Mouse (Mus musculus) midbrain, embryonic 12.5 days (tissue): Measurements from ENCODE around the gene Dlx2. TPM values are rescaled to one million over a fixed set of nuclear protein-coding genes. Genes with fewer than 3 reads are reported as not detected.

Source experiments
- ATAC-seq: fragments of 200-750 bp; cut with Nextera tagmentation; 2 replicates; pipeline ENCODE4 v1.8.0; 2017; ENCODE audit warnings: low read depth, moderate TSS enrichment, moderate library complexity; ENCODE audit not compliant: low FRiP score
- H3K27ac ChIP-seq: fragments of 300-500 bp; sonication (generic); replicated peaks from 2 replicates; pipeline ENCODE4 v1.5.1; 2016; ENCODE audit warnings: mild to moderate bottlenecking
- H3K27me3 ChIP-seq: fragments of 300-500 bp; sonication (generic); 2 replicates; pipeline ENCODE4 v1.6.1; 2016; ENCODE audit warnings: mild to moderate bottlenecking
- H3K36me3 ChIP-seq: fragments of 300-500 bp; sonication (generic); 2 replicates; pipeline ENCODE4 v1.6.1; 2016
- H3K4me1 ChIP-seq: fragments of 300-500 bp; sonication (generic); 2 replicates; pipeline ENCODE4 v1.6.1; 2016
- H3K4me2 ChIP-seq: fragments of 300-500 bp; sonication (generic); replicated peaks from 2 replicates; pipeline ENCODE4 v1.6.1; 2016; ENCODE audit warnings: mild to moderate bottlenecking, moderate library complexity
- H3K4me3 ChIP-seq: fragments of 300-500 bp; sonication (generic); 2 replicates; pipeline ENCODE4 v1.5.1; 2016; ENCODE audit warnings: mild to moderate bottlenecking
- H3K9ac ChIP-seq: fragments of 300-500 bp; sonication (generic); replicated peaks from 2 replicates; pipeline ENCODE4 v1.6.1; 2016; ENCODE audit warnings: mild to moderate bottlenecking, moderate library complexity
- H3K9me3 ChIP-seq: fragments of 300-500 bp; sonication (generic); 2 replicates; pipeline ENCODE4 v1.6.1; 2016; ENCODE audit warnings: mild to moderate bottlenecking
- WGBS: fragments of 180-500 bp; shearing (Covaris S2); methylation state at CpG from one replicate; pipeline ENCODE4 v1.1.7; 2016; 5-methylcytosine and 5-hydroxymethylcytosine counted together
- polyA plus RNA-seq: library from polyadenylated mRNA; unstranded; fragments of >200 nt; fragmentation: Nextera tagmentation; extraction: Ambion mirVana; gene quantifications from 2 replicates; pipeline ENCODE4 v1.2.1, GENCODE M21; 2016

The Dlx2 gene
- polyA plus RNA-seq, 1 experiment from 2014 or later, result 15.8 TPM

GRCm38 (mm10) chr2:71534242-71535052 lies 12.1 kb downstream of the Dlx2 start:
- WGBS, result 1% methylated on average over 20 of the region's 20 CpGs
- H3K9me3 ChIP-seq, result no peaks in the 10 kb centered on the region
- peaks cover 24% of the 10 kb centered on the region for H3K4me1 ChIP-seq
- H3K27me3 ChIP-seq, result peaks cover 94% of the 10 kb centered on the region
- no peak overlapping the region for H3K9ac ChIP-seq
- no peak overlapping the region for H3K4me2 ChIP-seq
- ATAC-seq, result no peak
- H3K4me3 ChIP-seq, result peak overlapping the region; percentile 12; the same call in 1 of the 2 replicates
- no peak overlapping the region; the same call in 1 of the 2 replicates for H3K27ac ChIP-seq
- no peaks in the 10 kb centered on the region for H3K36me3 ChIP-seq

- Histone ChIP-seq H3K4me1 (peaks cover 28% of the 10 kb centered on the region), H3K4me2 (no peak overlapping the region), H3K9ac (no peak overlapping the region), H3K27me3 (peaks cover 94% of the 10 kb centered on the region), H3K9me3 (no peaks in the 10 kb centered on the region), H3K4me3 (peak overlapping the region; percentile 46; the same call in 1 of the 2 replicates), H3K27ac (no peak overlapping the region), H3K36me3 (no peaks in the 10 kb centered on the region)
- ATAC-seq, result no peak
- WGBS, result 14% methylated on average over 5 of the region's 5 CpGs
Observed at GRCm38 (mm10) chr2:71533094-71533493, 13.5 kb downstream of the Dlx2 start.

GRCm38 (mm10) chr2:71531990-71532970 lies 14.3 kb downstream of the Dlx2 start:
- 1% methylated on average over 43 of the region's 43 CpGs for WGBS
- H3K4me1 ChIP-seq, result peaks cover 28% of the 10 kb centered on the region
- H3K4me2 ChIP-seq, result peak overlapping the region; percentile 11; the same call in 1 of the 2 replicates
- 0 out of 2 replicates have a peak overlapping the region, but pooled peaks have one; percentile 31 for H3K9ac ChIP-seq
- H3K36me3 ChIP-seq, result no peaks in the 10 kb centered on the region
- no peak for ATAC-seq
- H3K27me3 ChIP-seq, result peaks cover 96% of the 10 kb centered on the region
- H3K9me3 ChIP-seq, result no peaks in the 10 kb centered on the region
- H3K27ac ChIP-seq, result 0 out of 2 replicates have a peak overlapping the region, but pooled peaks have one; percentile 39
- peak overlapping the region; percentile 46; the same call in 1 of the 2 replicates for H3K4me3 ChIP-seq

- Histone ChIP-seq H3K4me3 (peak overlapping the region; percentile 46), H3K27ac (peak overlapping the region; percentile 39; the same call in 1 of the 2 replicates), H3K4me2 (peak overlapping the region; percentile 2; the same call in 1 of the 2 replicates), H3K9me3 (no peaks in the 10 kb centered on the region), H3K36me3 (no peaks in the 10 kb centered on the region), H3K4me1 (peaks cover 28% of the 10 kb centered on the region), H3K27me3 (peaks cover 96% of the 10 kb centered on the region), H3K9ac (no peak overlapping the region)
- ATAC-seq, result no peak
- WGBS, result 0% methylated on average over 12 of the region's 12 CpGs
Observed at GRCm38 (mm10) chr2:71531124-71531590, 15.4 kb downstream of the Dlx2 start.

- H3K9ac ChIP-seq, result 0 out of 2 replicates have a peak overlapping the region, but pooled peaks have one; percentile 20
- H3K27ac ChIP-seq, result peak overlapping the region; percentile 39; the same call in 1 of the 2 replicates
- peaks cover 98% of the 10 kb centered on the region for H3K27me3 ChIP-seq
- peak overlapping the region; percentile 46 for H3K4me3 ChIP-seq
- no peaks in the 10 kb centered on the region for H3K9me3 ChIP-seq
- under 1% methylated on average over 34 of the region's 34 CpGs for WGBS
- peak overlapping the region; percentile 84; the same call in 1 of the 2 replicates for H3K4me2 ChIP-seq
- H3K4me1 ChIP-seq, result peaks cover 28% of the 10 kb centered on the region
- no peak for ATAC-seq
- no peaks in the 10 kb centered on the region for H3K36me3 ChIP-seq
Observed at GRCm38 (mm10) chr2:71530391-71531123, 16.0 kb downstream of the Dlx2 start.

GRCm38 (mm10) chr2:71529511-71530351 lies 16.8 kb downstream of the Dlx2 start:
- Histone ChIP-seq H3K36me3 (no peaks in the 10 kb centered on the region), H3K4me3 (peak overlapping the region; percentile 46), H3K9me3 (no peaks in the 10 kb centered on the region), H3K27ac (peak overlapping the region; percentile 60; the same call in 1 of the 2 replicates), H3K9ac (peak overlapping the region; percentile 60), H3K27me3 (peaks cover 99% of the 10 kb centered on the region), H3K4me1 (peaks cover 25% of the 10 kb centered on the region), H3K4me2 (peak overlapping the region; percentile 84)
- under 1% methylated on average over 60 of the region's 60 CpGs for WGBS
- peak; percentile 92 for ATAC-seq

GRCm38 (mm10) chr2:71528714-71529510 lies 17.6 kb downstream of the Dlx2 start:
- H3K4me1 ChIP-seq, result peaks cover 25% of the 10 kb centered on the region
- under 1% methylated on average over 57 of the region's 57 CpGs for WGBS
- peaks cover 98% of the 10 kb centered on the region for H3K27me3 ChIP-seq
- no peaks in the 10 kb centered on the region for H3K36me3 ChIP-seq
- peak overlapping the region; percentile 84 for H3K4me2 ChIP-seq
- H3K4me3 ChIP-seq, result peak overlapping the region; percentile 46
- ATAC-seq, result peak; percentile 62
- no peaks in the 10 kb centered on the region for H3K9me3 ChIP-seq
- H3K9ac ChIP-seq, result peak overlapping the region; percentile 60
- H3K27ac ChIP-seq, result peak overlapping the region; percentile 60; the same call in 1 of the 2 replicates

- peak within 1 kb of the TSS; percentile 84 for H3K4me2 ChIP-seq
- no peaks in the 10 kb centered on the region for H3K36me3 ChIP-seq
- peaks cover 98% of the 10 kb centered on the region for H3K27me3 ChIP-seq
- ATAC-seq, result no peak
- H3K4me3 ChIP-seq, result peak within 1 kb of the TSS; percentile 46
- H3K9ac ChIP-seq, result peak within 1 kb of the TSS; percentile 60; the same call in 1 of the 2 replicates
- peaks cover 25% of the 10 kb centered on the region for H3K4me1 ChIP-seq
- H3K27ac ChIP-seq, result peak within 1 kb of the TSS; percentile 60; the same call in 1 of the 2 replicates
- H3K9me3 ChIP-seq, result no peaks in the 10 kb centered on the region
- 1% methylated on average over 26 of the region's 26 CpGs for whole genome bisulfite sequencing
Observed at GRCm38 (mm10) chr2:71528014-71528713, 18.4 kb downstream of the Dlx2 start, which contains the start of gene Dlx1. Gene Dlx1 (plus strand): TSS chr2:71528113.

GRCm38 (mm10) chr2:71527323-71528013 lies 19.1 kb downstream of the Dlx2 start:
- Histone ChIP-seq H3K36me3 (no peaks in the 10 kb centered on the region), H3K27me3 (peaks cover 98% of the 10 kb centered on the region), H3K4me3 (peak overlapping the region; percentile 10; the same call in 1 of the 2 replicates), H3K9me3 (no peaks in the 10 kb centered on the region), H3K27ac (no peak overlapping the region; the same call in 1 of the 2 replicates), H3K4me2 (0 out of 2 replicates have a peak overlapping the region, but pooled peaks have one; percentile 3), H3K9ac (no peak overlapping the region), H3K4me1 (peaks cover 24% of the 10 kb centered on the region)
- no peak for ATAC-seq
- 2% methylated on average over 24 of the region's 24 CpGs for WGBS
